Mouse (Mus musculus) heart, embryonic 13.5 days (tissue): ENCODE results near the gene Ric8a. TPM values are rescaled to one million over a fixed set of nuclear protein-coding genes. Genes with fewer than 3 reads are reported as not detected.

Source experiments
- ATAC-seq: fragments of 200-750 bp; cut with Nextera tagmentation; 2 replicates; pipeline ENCODE4 v1.8.0; 2017; ENCODE audit warnings: moderate TSS enrichment; ENCODE audit not compliant: insufficient number of reproducible peaks, low FRiP score, low TSS enrichment; ENCODE audit errors: extremely low read depth
- H3K27ac ChIP-seq: fragments of 300-500 bp; sonication (generic); replicated peaks from 2 replicates; pipeline ENCODE4 v1.5.1; 2015; ENCODE audit warnings: moderate library complexity, mild to moderate bottlenecking, inconsistent platforms
- H3K27me3 ChIP-seq: fragments of 300-500 bp; sonication (generic); replicated peaks from 2 replicates; pipeline ENCODE4 v1.6.1; 2015; ENCODE audit warnings: mild to moderate bottlenecking, inconsistent platforms
- H3K36me3 ChIP-seq: fragments of 300-500 bp; sonication (generic); 2 replicates; pipeline ENCODE4 v1.6.1; 2015; ENCODE audit warnings: mild to moderate bottlenecking, inconsistent platforms
- H3K4me1 ChIP-seq: fragments of 300-500 bp; sonication (generic); 2 replicates; pipeline ENCODE4 v1.6.1; 2015; ENCODE audit warnings: inconsistent platforms
- H3K4me2 ChIP-seq: fragments of 300-500 bp; sonication (generic); 2 replicates; pipeline ENCODE4 v1.6.1; 2015; ENCODE audit warnings: inconsistent platforms, mild to moderate bottlenecking, moderate library complexity
- H3K4me3 ChIP-seq: fragments of 300-500 bp; sonication (generic); 2 replicates; pipeline ENCODE4 v1.5.1; 2015; ENCODE audit warnings: moderate library complexity, mild to moderate bottlenecking, inconsistent platforms
- H3K9ac ChIP-seq: fragments of 300-500 bp; sonication (generic); 2 replicates; pipeline ENCODE4 v1.6.1; 2015; ENCODE audit warnings: inconsistent platforms, mild to moderate bottlenecking, moderate library complexity
- H3K9me3 ChIP-seq: fragments of 300-500 bp; sonication (generic); 2 replicates; pipeline ENCODE4 v1.6.1; 2016; ENCODE audit warnings: inconsistent platforms
- WGBS: fragments of 180-500 bp; shearing (Covaris S2); methylation state at CpG from one replicate; pipeline ENCODE4 v1.1.7; 2015; ENCODE audit warnings: mixed read lengths; 5-methylcytosine and 5-hydroxymethylcytosine counted together
- polyA plus RNA-seq: library from polyadenylated mRNA; unstranded; fragments of >200 nt; fragmentation: Nextera tagmentation; extraction: Ambion mirVana; gene quantifications from 2 replicates; pipeline ENCODE4 v1.2.1, GENCODE M21; 2015

Ric8a gene
- polyA plus RNA-seq: 40.1 and 46.2 TPM in 2 replicates

DNA sequence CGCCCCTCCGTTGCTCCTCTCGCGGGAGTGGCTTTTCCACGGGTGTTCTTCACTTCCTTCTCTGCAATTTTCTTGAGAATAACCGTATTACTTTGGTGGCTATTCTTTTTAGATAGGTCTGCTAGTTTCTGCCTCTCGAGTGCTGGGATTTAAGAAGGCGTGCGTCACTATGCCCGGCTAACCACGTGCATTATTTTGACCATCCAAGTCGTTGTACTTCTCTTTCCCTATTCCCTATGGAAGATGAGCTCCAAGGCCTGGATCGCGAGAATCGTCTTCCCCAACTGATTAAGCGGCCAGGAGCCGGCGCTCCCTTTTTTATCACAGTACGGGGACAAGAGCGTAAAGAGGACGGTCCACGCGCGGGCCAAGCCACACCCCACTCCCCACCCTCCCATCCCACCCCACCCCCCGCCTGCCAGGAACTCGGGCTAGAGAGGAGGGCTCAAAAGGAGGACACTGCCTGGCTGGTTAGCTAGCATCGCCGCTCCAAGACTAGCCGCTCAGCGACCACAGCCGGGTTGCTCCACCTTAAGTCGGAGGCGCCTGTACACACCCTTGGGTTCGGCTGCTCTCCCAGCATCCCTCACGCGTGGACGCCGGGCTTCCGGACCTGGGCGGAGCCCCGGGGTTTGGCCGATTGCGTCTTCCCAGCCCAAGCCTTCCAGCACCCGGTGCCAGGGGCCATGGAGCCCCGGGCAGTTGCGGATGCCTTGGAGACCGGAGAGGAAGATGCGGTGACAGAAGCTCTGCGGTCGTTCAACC lies at the start of gene Ric8a:
Gene Ric8a (plus strand): TSS at position 173 of the 765 bp plus-strand sequence.
- Histone ChIP-seq H3K9ac (peak within 1 kb of the TSS; percentile 96), H3K4me2 (peak within 1 kb of the TSS; percentile 96), H3K4me3 (peak within 1 kb of the TSS; percentile 70), H3K27ac (peak within 1 kb of the TSS; percentile 93), H3K27me3 (no peaks in the 10 kb centered on the region), H3K36me3 (peaks cover 66% of the 10 kb centered on the region), H3K9me3 (no peaks in the 10 kb centered on the region), H3K4me1 (peaks cover 28% of the 10 kb centered on the region)
- ATAC-seq: peak; percentile 52
- WGBS: under 1% methylated on average over 50 of the region's 50 CpGs

DNA sequence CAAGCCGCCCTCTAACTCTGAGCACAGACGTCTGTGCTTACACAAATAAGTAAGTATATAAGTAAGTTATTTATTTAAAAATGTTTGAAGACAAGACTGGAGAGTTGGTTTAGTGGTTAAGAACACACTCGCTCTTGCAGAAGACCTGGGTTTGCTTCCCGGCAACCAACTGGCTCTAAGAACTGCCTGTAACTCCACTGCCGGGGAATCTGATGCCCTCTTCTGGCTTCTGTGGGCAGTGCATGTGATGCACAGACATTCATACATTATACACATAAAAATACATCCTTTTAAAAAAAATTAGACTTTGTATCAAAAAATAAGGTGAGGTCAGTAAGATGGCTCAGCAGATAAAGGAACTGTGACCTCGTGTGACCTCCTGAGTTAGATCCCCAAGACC lies 46.3 kb upstream of the Ric8a start:
- peaks cover 27% of the 10 kb centered on the region for H3K36me3 ChIP-seq
- ATAC-seq: no peak
- no peak overlapping the region for H3K4me3 ChIP-seq
- H3K27ac ChIP-seq: no peak overlapping the region
- no peaks in the 10 kb centered on the region for H3K27me3 ChIP-seq
- no peaks in the 10 kb centered on the region for H3K9me3 ChIP-seq
- 80% methylated on average over 6 of the region's 6 CpGs for WGBS
- H3K4me1 ChIP-seq: no peaks in the 10 kb centered on the region
- no peak overlapping the region for H3K9ac ChIP-seq
- no peak overlapping the region for H3K4me2 ChIP-seq

DNA sequence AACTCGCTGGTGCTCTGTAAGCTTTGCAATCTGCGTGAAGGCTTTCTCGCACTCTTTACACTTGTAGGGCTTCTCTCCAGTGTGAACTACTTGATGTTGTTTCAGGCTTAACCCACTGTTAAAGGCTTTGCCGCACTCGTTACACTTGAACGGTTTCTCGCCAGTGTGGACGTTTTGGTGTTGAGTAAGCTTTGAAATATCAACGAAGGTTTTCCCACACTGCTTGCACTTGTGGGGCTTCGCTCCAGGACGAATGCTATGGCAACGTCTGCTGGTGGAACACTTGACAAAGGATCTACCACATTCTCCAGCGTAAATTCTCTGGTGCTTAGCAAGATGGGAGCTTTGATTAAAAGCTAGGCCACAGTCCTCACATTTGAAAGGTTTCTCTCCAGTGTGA lies 45.0 kb upstream of the Ric8a start:
- Histone ChIP-seq H3K27me3 (no peaks in the 10 kb centered on the region), H3K9ac (no peak overlapping the region), H3K27ac (no peak overlapping the region), H3K9me3 (no peaks in the 10 kb centered on the region), H3K4me3 (no peak overlapping the region), H3K4me1 (no peaks in the 10 kb centered on the region), H3K4me2 (no peak overlapping the region), H3K36me3 (peaks cover 27% of the 10 kb centered on the region)
- ATAC-seq: no peak
- WGBS: 84% methylated on average over 13 of the region's 13 CpGs

DNA sequence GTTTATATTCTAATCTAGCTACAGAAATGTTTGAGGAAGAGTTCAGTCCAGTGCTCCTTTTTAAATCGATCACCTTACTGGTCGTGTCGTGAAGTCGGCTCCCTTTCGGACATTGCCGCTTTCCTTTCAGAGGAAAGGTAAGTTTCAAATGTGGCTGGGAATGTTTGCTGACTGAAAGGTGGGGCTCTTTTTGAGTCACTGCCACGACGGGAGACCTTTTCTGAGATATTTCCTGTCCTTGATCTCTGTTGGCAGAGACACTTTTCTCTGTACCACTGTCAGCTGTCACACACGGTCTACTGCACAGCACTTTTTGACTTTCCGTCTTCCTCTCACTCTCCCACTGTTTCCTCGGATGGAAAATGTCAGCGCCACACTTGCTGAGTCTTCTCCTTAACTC lies 43.9 kb upstream of the Ric8a start:
- Histone ChIP-seq H3K36me3 (peaks cover 27% of the 10 kb centered on the region), H3K4me3 (no peak overlapping the region), H3K9ac (no peak overlapping the region), H3K9me3 (no peaks in the 10 kb centered on the region), H3K27me3 (no peaks in the 10 kb centered on the region), H3K4me2 (no peak overlapping the region), H3K27ac (no peak overlapping the region), H3K4me1 (no peaks in the 10 kb centered on the region)
- 83% methylated on average over 12 of the region's 12 CpGs for WGBS
- ATAC-seq: no peak

DNA sequence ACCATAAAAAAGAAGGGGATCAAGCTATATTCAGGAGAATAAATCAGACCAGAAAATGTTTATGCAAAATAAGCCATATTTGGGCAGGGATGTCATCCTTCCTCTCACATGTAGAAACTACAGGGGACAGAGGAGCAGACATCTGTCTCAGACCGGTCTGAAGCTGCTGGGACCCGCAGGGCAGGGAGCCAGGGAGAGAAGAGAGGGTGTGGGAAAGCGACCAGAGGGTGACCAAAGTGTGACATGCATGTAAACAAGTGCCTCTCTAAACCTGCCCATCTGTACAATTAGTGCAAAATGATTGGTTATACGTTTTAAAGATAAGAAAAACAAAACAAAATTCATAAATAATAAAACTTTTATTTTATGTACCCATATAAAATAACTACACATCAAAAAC lies 36.6 kb upstream of the Ric8a start:
- ATAC-seq: no peak
- Histone ChIP-seq H3K4me1 (no peaks in the 10 kb centered on the region), H3K9me3 (no peaks in the 10 kb centered on the region), H3K4me2 (no peak overlapping the region), H3K27ac (no peak overlapping the region), H3K4me3 (no peak overlapping the region), H3K27me3 (peaks cover 9% of the 10 kb centered on the region; the same call in 1 of the 2 replicates), H3K9ac (no peak overlapping the region), H3K36me3 (no peaks in the 10 kb centered on the region)
- 60% methylated on average over 4 of the region's 4 CpGs for WGBS

DNA sequence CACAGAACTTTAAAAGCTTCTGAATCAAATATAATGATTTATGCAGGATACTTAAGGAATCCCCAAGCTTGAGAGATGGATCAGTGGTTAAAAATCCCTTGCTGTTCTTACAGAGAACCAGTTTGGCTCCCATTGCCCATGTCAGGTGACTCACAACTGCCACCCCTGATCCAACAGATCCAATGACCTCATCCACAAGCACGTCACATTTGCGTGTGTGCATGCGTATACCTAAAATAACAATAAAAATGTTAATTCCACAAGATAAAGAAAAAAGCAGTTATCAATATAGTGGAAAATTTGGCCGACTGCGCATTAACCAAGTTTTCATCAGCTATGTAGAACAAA lies 35.5 kb upstream of the Ric8a start:
- no peak for ATAC-seq
- 0 out of 2 replicates have a peak overlapping the region, but pooled peaks have one; percentile 74 for H3K9ac ChIP-seq

DNA sequence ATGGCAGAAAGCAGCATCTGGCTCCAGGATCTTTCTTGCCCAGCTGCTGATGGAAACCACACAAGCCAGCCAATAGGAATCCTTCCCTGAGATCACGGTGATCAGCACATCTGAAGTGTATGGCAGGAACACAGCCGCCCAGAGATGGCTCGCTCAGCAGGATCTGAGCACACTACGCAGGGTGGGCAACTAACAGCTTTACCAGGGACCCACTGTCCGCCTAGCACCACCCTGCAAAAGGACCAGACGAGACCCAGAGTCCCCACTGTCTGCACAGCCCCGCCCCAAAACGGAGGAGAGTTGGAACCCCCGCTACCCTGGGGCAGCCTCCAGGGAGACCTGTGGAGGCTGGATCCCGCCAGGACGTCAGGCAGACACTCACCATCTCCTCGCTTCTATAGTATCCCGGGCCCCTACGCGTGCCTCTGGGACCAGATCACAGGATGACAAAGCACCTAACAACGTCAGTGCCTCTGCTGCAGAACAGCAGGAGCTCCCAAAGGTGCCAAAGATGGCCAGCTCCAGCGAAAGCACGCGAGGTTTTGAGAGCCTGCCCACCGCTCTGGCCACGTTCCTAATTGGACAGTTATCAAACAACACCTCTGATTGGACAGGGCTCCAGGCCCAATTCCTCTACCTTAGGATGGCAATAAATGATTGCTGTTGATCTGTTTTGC lies 35.0 kb upstream of the Ric8a start, which contains the start of gene Zfp941:
Gene Zfp941 (minus strand): TSS at position 526 of the 677 bp plus-strand sequence.
- WGBS: 2% methylated on average over 21 of the region's 21 CpGs
- Histone ChIP-seq H3K9me3 (no peaks in the 10 kb centered on the region), H3K4me2 (peak within 1 kb of the TSS; percentile 83), H3K36me3 (no peaks in the 10 kb centered on the region), H3K9ac (peak within 1 kb of the TSS; percentile 74), H3K27me3 (peaks cover 25% of the 10 kb centered on the region), H3K27ac (no peak within 1 kb of the TSS), H3K4me1 (no peaks in the 10 kb centered on the region), H3K4me3 (peak within 1 kb of the TSS; percentile 61)
- ATAC-seq: no peak

More for the DNA sequence above, 35.5 kb upstream of the Ric8a start:
- H3K27me3 ChIP-seq: peaks cover 20% of the 10 kb centered on the region
- no peaks in the 10 kb centered on the region for H3K4me1 ChIP-seq
- H3K27ac ChIP-seq: no peak overlapping the region
- 48% methylated on average over 5 of the region's 5 CpGs for WGBS
- H3K9me3 ChIP-seq: no peaks in the 10 kb centered on the region
- peak overlapping the region; percentile 61 for H3K4me3 ChIP-seq
- H3K4me2 ChIP-seq: peak overlapping the region; percentile 83
- no peaks in the 10 kb centered on the region for H3K36me3 ChIP-seq

DNA sequence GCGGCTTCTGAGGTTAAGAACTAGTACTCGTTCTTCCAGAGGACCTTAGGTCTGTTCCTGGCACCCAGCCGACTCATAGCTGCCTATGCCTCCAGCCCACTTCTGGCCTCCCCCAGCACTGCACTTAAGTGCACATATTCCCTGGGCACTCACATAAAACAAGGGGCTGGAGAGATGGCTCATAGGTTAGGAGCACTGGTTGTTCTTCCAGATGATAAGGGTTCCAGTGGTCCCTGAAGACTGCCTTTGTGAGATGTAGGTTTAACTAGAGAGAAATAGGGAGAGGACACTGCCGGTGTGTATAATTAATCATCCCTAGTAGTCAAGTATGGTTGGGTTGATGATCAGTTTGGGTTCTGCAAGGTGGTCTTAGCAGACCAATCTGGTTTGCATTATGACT lies 34.0 kb upstream of the Ric8a start:
- H3K27me3 ChIP-seq: peaks cover 28% of the 10 kb centered on the region
- 90% methylated on average over 4 of the region's 4 CpGs for whole genome bisulfite sequencing
- no peaks in the 10 kb centered on the region for H3K4me1 ChIP-seq
- H3K9ac ChIP-seq: no peak overlapping the region
- no peak overlapping the region for H3K27ac ChIP-seq
- no peak overlapping the region for H3K4me3 ChIP-seq
- no peaks in the 10 kb centered on the region for H3K36me3 ChIP-seq
- H3K4me2 ChIP-seq: no peak overlapping the region
- no peaks in the 10 kb centered on the region for H3K9me3 ChIP-seq
- no peak for ATAC-seq

DNA sequence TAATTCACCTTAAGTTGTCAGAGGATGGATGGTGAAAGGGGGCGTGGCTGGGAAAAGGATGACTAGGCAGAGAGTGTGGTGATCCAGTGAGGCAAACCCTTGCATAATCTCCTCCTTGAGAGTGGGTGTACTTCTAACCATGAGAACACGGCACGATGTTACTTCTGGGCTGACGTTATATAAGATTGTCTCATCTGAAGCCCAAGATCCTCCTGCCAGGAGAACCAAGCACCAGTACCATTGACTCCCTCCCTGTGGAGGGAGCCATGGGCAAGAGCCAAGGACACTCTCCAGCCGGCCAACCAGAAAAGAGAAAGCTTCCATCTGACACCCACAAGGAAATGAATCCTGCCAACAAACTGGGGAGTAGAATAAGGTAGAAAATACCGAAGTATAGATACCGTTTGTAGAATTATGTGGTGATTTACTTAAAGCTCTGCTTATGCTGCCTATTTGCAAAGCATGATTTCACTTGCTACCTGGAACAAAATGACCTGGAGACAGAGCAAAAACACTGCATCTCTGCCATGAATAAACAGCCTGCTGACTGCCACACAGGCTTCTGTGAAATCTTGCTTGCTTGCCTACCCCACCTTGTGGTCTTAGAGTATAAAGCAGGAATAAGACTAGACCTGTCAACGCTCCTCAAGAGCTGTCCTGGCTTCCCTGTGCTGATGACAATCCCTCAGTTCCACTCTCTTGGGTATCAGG lies 28.4 kb upstream of the Ric8a start:
- H3K4me1 ChIP-seq: no peaks in the 10 kb centered on the region
- H3K27me3 ChIP-seq: peaks cover 36% of the 10 kb centered on the region
- no peak for ATAC-seq
- H3K27ac ChIP-seq: no peak overlapping the region
- H3K4me2 ChIP-seq: peak overlapping the region; percentile 14; the same call in 1 of the 2 replicates
- H3K36me3 ChIP-seq: no peaks in the 10 kb centered on the region
- no peaks in the 10 kb centered on the region for H3K9me3 ChIP-seq
- WGBS: 31% methylated on average over 8 of the region's 8 CpGs
- no peak overlapping the region for H3K4me3 ChIP-seq
- H3K9ac ChIP-seq: no peak overlapping the region

DNA sequence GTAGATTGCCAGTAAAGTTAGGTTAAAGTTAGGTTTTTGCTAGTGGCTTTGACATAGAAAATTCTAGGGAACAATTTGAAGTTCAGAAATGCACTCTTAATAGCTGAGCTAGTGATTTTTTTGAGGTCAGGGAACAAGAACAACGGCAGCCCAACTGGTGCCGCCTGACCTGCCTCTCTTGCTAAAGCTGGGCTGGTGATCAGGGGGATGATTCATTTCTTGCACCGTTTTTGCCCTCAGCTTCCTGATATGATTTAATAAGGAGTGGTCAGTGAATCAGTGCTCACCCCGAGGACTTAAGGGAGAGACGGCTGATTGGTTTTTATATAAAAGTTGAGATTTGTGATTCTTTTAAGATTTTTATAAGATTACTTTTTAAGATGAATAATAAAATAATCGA lies 25.3 kb upstream of the Ric8a start:
- ATAC-seq: no peak
- WGBS: 57% methylated on average over 6 of the region's 6 CpGs
- peaks cover 42% of the 10 kb centered on the region for H3K27me3 ChIP-seq
- H3K9ac ChIP-seq: no peak overlapping the region
- no peak overlapping the region for H3K4me3 ChIP-seq
- H3K27ac ChIP-seq: no peak overlapping the region
- H3K9me3 ChIP-seq: no peaks in the 10 kb centered on the region
- H3K4me2 ChIP-seq: no peak overlapping the region
- H3K36me3 ChIP-seq: no peaks in the 10 kb centered on the region
- H3K4me1 ChIP-seq: no peaks in the 10 kb centered on the region

DNA sequence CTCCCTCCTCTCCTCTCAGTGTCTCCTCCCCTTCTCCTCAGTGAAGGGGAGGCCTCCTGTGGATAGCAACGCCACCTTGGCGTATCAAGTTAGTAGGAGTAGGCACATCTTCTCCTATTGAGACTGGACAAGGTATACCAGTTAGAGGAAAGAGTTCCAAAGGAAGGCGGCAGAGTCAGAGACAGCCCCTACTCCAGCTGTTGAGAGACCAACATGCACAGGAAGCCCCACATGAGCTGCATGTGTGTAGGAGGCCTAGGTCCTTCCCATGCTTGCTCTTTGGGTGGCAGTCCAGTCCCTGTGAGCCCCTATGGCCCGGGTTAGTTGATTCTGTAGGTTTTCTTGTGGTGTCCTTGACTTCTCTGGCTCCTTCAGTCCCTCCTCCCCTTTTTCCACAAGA lies 23.4 kb upstream of the Ric8a start:
- no peak for ATAC-seq
- Histone ChIP-seq H3K4me2 (no peak overlapping the region), H3K9ac (no peak overlapping the region), H3K4me3 (no peak overlapping the region), H3K9me3 (no peaks in the 10 kb centered on the region), H3K27ac (no peak overlapping the region), H3K4me1 (no peaks in the 10 kb centered on the region), H3K36me3 (no peaks in the 10 kb centered on the region), H3K27me3 (peaks cover 51% of the 10 kb centered on the region)
- WGBS: 75% methylated on average over 4 of the region's 4 CpGs
